Mouse (Mus musculus): ENCODE measurements around the gene Slc8a2.

- TF ChIP-seq GATA1 (IDR thresholded peaks at IDR 0.05; ENCODE audit: borderline replicate concordance, low read length): no peak
- TF ChIP-seq FLI1 (IDR thresholded peaks at IDR 0.05; ENCODE audit: low read length): no peak
Observed at GRCm38 (mm10) chr7:16111284-16112090, 18.1 kb upstream of the Slc8a2 start.
